25 mouse cellular contexts compared by ENCODE assay signal in genomic region chr17:69059760-69060159, GRCm38 (mm10).
"Had no signal": no experiment of that assay in that cellular context is flagged by ENCODE, and none has a peak within 500 bp of the region (broad histone marks: within the 10 kb centered on the region; RNA-seq: fewer than 3 reads in every experiment).

No protein-coding gene starts in this region.

- H3K36me3 ChIP-seq: heart, embryonic 13.5 days; heart, embryonic 15.5 days; intestine, embryonic 15.5 days; limb, embryonic 13.5 days; limb, embryonic 15.5 days; liver, embryonic 12.5 days had no signal

- ATAC-seq: forebrain, postnatal 0 days; hindbrain, embryonic 16.5 days; inflammation-experienced regulatory T-cells, adult 6 months; intestine, embryonic 15.5 days; intestine, postnatal 0 days; liver, embryonic 12.5 days had no signal

- DNase-seq: forebrain, postnatal 0 days; gastrocnemius, postnatal 14 days; gastrocnemius, postnatal 36 days; heart, adult 2 months; heart, postnatal 14 days; heart, postnatal 36 days; kidney, adult 18-20 months; kidney, adult 8-10 months; kidney, postnatal 10 days; kidney, postnatal 25 days; kidney, postnatal 4 days; layer of hippocampus, postnatal 36 days; left cerebral cortex, postnatal 4 days had no signal

- H3K4me3 ChIP-seq: heart, adult 2 months; heart, embryonic 13.5 days; heart, embryonic 15.5 days; intestine, embryonic 15.5 days; layer of hippocampus, adult 2 months; limb, embryonic 13.5 days; limb, embryonic 15.5 days; liver, embryonic 12.5 days had no signal

- H3K9me3 ChIP-seq: heart, embryonic 15.5 days; intestine, embryonic 15.5 days; limb, embryonic 13.5 days; limb, embryonic 15.5 days had no signal

- H3K4me2 ChIP-seq: heart, embryonic 13.5 days; heart, embryonic 15.5 days; hindbrain, embryonic 14.5 days; intestine, embryonic 15.5 days; limb, embryonic 13.5 days; limb, embryonic 15.5 days; liver, embryonic 12.5 days had no signal

- H3K9ac ChIP-seq: forebrain, postnatal 0 days; heart, embryonic 13.5 days; heart, embryonic 15.5 days; hindbrain, embryonic 14.5 days; intestine, embryonic 15.5 days; limb, embryonic 13.5 days; limb, embryonic 15.5 days; liver, embryonic 12.5 days; liver, embryonic 14.5 days had no signal

- H3K4me1 ChIP-seq: heart, embryonic 15.5 days; intestine, embryonic 15.5 days; limb, embryonic 13.5 days; limb, embryonic 15.5 days; liver, embryonic 12.5 days had no signal

- H3K27ac ChIP-seq: heart, adult 2 months; heart, embryonic 13.5 days; heart, embryonic 15.5 days; hindbrain, embryonic 14.5 days; intestine, embryonic 15.5 days; layer of hippocampus, adult 2 months; limb, embryonic 13.5 days; limb, embryonic 15.5 days; liver, embryonic 12.5 days; liver, embryonic 14.5 days had no signal

- H3K27me3 ChIP-seq: heart, embryonic 13.5 days; heart, embryonic 15.5 days; intestine, embryonic 15.5 days; limb, embryonic 13.5 days; limb, embryonic 15.5 days; liver, embryonic 12.5 days had no signal
